Mouse (Mus musculus) layer of hippocampus, adult 18-20 months (tissue): ENCODE results near the gene Pde7b. TPM values are rescaled to one million over a fixed set of nuclear protein-coding genes. Genes with fewer than 3 reads are reported as not detected.

Experiments used
- DNase-seq, 2 experiments: peaks; one replicate each; pipeline ENCODE4 v3.0.0; 2022; ENCODE audit warnings: low spot score in 2 of 2
- long read RNA-seq: library from polyadenylated mRNA; stranded (forward); transcript quantifications from one replicate; pipeline ENCODE4 v2.0.0, GENCODE M21; 2021
- total RNA-seq, 2 experiments: library from RNA; stranded (reverse); gene quantifications; 2 replicates each; pipeline ENCODE4 v1.2.3; 2021

The Pde7b gene
- 10 to 100 TPM; 21.2 to 27.0 TPM for total RNA-seq
- long read RNA-seq, full-length matches to known transcripts: 1 of 2 reads
- long read RNA-seq, partial matches to known transcripts: 0 of 2 reads
- long read RNA-seq, other reads (novel, unspliced or antisense): 1 of 2 reads

- peak; percentile 70 to 82 for DNase-seq
Measured at GRCm38 (mm10) chr10:20724906-20725305, at the start of gene Pde7b. Gene Pde7b (minus strand): TSS chr10:20725078.

GRCm38 (mm10) chr10:20772056-20772455 is 47.2 kb upstream of the Pde7b start:
- no peak for DNase-seq

DNA sequence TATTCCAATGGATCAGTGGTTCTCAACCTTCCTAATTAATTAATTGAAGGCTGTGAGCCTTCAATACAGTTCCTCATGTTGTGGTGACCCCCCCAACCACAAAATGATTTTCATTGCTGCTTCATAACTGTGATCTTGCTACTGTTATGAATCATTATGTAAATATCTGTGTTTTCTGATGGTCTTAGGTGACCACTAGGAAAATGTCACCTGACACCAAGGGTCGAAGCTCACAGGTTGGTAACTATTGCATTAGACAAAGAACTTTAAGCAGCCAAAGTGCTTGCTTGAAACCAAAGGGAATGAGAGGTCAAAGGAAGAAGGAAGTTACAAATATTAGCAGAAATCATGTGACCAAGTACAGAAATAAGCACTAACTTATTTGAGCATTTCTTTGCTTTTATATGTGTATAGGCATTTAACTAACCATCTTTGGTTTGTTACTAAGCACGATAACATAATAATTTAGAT is 45.6 kb upstream of the Pde7b start:
- no peak for DNase-seq

DNA sequence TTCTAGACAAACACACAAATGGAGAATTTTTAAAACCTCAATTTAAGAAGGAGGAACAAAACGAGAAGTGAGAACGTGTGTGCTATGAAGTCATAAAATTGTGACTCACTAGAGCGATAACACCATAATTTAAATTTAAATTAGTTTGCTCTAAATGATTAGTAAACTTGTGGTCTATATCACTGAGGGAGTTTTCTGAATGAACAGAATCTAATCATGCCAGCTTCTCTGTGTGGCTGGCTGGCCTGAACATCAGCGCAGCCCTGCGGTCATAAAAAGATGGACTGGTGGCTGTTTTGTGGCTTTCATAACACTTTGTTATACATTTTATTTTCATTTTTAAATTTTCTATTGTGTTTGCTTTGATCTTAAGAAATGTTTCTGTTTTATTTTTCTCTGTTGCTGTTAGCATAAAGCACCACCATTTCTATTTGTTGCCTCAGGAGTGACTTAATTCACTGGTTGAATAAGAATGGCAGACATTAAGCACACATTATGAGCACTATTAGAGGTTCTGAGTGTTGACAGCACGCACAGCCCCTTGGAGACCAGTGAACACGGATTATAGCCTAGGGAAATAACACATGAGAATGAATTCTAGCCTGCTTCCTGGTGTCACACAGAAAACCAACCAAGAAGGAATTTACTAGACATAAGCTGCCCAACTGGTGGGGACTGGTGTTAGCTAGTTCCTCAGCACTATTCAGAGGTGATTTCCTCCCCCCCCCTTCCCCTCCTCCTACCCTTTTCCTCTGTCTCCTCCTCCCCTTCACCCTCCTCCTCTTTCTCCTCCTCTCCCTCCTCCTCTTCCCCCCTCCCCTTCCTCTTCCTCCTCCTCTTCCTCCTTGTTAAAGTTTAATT is 44.9 kb upstream of the Pde7b start:
- no peak for DNase-seq

DNA sequence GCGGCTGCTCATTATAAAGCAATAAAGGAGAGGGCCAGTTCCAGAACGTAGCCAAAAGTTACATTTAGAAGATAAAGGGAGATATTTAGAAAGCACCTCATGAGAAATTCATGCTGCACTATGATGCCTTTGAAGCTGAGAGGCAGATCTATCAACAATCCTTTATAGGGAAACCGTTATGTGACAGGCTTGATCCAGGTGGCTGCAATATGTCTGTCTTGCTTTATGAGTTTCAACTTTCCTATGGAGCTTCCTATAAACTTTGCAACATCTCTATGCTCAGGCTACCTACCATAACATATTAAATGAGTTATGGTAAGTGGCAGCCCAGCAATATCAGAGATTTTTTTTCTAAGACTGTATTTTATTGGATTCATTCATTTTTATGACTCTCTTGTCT is 39.5 kb upstream of the Pde7b start:
- DNase-seq: no peak

DNA sequence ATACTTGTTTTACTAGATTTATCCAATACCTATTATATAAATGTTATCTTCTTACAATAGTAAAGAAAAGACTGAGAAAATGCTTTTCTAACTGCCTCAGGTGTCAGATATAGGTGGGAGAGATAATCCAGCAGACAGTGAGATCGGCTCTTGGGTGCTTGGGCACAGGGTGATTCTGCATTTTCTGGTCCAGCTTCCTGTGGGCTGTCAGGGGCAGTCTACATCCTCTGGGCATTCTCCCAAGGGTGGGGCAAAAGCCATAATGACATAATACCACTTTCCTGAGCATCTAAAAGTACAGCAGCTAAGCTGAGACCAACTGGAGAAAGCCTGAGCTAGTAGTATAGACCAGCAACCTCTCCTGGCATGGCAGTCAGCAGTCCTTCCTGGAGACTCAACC is 34.1 kb upstream of the Pde7b start:
- no peak for DNase-seq

DNA sequence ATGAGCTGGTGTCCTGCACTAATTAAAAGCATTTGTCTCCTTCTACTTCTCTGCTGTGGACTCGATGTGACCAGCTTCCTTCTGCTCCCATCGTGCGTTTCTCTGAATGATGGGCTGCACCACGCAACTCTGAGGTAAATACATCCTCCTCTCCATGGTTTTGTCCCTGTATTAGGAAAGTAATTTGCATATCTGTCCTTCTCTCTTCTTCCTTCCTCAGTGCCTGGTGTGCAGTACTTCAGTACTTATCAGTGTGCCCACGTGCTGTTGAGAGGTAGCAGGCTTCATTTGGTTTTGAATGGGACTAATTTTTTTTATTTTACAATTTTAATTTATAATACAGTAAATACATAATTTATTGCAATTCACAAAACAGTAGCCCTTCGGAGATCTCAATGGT is 33.4 kb upstream of the Pde7b start:
- DNase-seq: no peak

DNA sequence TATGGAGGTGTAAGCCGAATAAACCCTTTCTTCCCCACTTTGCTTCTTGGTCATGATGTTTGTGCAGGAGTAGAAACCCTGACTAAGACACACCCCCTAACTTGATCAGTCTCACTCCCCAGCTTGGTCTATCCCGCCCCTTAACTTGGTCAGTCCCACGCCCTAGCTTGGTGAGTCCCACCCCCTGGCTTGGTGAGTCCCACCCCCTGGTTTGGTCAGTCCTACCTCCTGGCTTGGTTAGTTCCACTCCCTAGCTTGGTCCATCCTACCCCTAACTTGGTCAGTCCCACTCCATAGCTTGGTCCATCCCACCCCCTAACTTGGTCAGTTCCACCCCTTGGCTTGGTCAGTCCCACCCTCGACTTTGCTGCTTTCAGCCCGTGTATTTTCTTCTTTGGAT is 31.3 kb upstream of the Pde7b start:
- DNase-seq: no peak

- DNase-seq: no peak
Measured at GRCm38 (mm10) chr10:20752883-20753282, 28.0 kb upstream of the Pde7b start.

- no peak for DNase-seq
Measured at GRCm38 (mm10) chr10:20750642-20751251, 25.9 kb upstream of the Pde7b start.

GRCm38 (mm10) chr10:20748938-20749337 is 24.1 kb upstream of the Pde7b start:
- no peak for DNase-seq

DNA sequence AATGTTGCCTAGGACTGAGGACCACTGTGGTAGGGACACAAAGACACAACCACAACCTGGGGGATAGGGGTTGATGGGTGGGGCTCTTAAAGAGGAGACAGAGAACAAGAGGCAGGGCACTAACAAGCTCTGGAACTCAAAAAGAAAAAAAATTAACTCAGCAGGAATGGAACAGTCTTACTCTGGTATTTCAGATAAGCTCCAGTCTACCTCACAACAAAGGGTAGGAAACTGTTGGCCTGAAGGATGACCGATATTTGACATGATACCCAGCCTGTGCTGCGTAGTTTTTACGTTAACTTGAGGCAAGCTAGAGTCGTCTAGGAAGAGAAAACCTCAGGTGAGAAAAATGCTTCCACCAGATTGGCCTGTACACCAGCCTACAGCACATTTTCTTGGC is 22.4 kb upstream of the Pde7b start:
- DNase-seq: no peak

DNA sequence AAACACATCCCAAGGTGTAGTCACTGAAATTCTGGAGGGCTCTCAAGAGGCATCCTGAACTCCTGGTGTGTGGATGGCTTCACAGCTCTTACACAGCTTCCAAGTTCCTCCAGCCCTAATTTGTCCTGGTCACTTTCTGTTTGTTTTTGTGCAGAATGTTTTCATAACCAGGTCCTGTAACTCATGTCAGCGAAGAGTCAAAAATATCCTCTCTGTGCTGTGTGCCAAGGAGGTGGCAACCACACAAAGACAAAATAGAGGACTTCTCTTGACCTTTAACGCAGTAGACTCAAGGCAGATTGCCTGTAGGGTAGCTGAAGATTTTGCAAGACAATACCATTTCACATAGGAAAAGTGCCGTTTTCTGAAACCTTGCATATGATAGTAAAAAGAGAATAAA is 14.9 kb upstream of the Pde7b start:
- DNase-seq: no peak

- DNase-seq: no peak
Measured at GRCm38 (mm10) chr10:20737146-20737545, 12.3 kb upstream of the Pde7b start.

DNA sequence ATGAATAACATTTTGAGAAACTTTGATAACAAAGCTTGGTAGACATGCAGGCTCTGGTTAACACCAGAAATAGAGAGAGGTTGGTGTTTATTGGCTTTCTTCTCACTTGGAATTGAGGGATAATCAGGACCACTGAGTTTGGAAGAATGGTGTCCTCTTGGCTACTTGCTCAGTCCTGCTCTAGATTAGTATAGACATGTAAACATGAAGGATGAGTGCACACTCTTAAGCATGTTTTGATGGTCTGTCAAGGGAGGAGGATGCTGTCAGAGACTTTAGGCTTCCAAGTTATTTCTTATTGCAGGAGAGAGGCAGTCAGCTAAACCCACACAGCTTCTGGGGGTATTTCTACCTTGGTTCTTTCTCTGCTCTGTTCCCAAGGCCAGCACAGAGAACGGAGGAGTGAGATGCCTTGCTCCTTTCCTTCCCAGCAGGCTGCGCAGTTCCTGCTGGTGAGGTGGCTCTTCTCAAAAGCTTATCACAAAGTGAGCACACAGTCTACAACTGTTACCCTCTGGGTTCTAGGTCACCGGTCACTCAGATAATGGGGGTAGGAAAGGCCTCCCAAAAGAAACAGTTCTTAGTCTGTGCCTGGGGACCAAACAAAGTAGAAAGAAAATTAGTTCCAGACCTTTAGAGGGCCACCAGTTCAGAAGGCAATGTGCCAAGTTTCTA is 11.0 kb upstream of the Pde7b start:
- DNase-seq: no peak

DNA sequence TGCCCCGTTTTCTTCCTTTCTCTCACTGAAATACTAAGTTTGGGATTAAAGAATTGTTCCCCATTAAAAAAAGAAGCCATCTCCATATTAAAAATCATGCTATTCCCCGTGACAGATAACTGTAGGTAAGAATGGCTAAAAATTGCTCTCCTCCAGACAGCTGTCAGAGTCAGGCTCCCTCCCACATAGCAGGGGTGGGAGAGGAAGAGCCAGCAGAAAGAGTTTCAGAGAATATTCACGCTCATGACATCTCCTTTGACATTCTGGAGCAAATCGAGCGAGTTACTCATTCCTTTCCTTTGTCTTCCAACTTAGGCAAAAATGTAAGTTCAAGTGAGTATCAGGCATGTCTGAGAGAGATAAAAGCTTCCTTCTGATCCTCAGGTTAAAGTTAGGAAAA is 8.7 kb upstream of the Pde7b start:
- no peak for DNase-seq

- no peak for DNase-seq
Measured at GRCm38 (mm10) chr10:20732180-20732579, 7.3 kb upstream of the Pde7b start.

GRCm38 (mm10) chr10:20730034-20730433 is 5.2 kb upstream of the Pde7b start:
- no peak for DNase-seq

DNA sequence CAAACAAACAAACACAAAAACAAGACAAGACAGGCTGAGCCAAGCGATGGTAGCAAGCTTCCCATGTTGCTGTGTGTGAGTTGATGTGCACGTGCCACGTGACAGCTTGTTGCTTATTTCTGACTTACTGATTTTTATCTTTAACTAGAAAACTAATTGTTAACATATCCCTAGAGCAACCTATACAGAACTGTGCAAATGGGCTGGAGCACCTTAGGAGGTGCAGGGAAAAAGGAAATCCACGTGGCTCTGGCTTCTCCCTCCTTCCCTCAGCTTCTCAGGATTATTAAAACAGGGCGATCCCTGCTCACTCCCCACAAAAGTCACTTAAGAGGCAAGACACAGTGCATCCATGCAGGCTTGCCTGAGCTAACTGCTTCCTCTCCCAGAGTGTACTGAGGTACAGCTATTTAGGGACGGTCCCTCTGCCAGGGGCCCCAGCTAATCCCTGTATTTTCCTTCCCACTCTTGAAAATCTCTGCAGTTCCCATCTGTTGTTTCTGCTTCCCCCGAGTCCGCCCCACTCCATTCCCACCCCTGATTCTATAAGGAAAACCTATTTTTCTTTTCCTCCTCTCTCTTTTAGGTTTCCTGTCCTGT is 606 bp upstream of the Pde7b start:
- DNase-seq: no peak

DNA sequence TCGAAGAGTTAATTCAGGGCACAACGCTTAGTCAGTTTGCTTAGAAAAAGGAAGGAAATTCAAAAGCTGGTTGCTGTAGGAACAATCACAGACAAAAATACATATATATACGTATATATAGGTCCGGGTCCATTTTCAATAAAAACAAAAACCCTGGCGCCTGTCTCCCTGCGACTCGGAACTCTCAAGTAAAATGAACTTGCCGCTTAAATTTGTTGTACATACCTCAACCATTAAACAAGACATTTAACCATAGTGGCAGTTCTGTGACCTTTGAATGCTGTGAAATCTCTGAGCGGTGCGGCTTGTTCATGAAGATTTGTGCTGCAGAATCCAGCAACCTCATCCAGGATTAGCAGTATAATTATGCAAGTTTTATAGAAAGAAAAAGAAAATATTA is 427 bp downstream of the Pde7b start:
- no peak for DNase-seq

DNA sequence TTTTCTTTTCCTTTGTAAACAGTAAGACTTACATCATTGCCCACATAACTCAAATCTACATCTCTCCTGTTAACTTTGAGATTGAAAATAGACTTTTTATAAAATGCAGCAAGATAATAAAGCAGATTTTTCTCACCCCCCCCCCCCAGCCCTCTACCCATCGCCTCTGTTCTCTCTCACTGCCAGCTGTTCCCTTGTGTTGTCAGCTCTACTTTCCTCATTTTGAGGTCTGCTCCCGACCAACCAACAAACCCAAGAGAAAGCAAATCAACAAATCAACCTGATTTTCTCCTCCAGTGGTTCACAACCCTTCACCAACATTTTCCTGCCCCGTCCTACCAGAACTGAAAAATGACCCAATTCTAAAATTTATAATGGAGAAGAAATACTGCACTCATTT is 916 bp downstream of the Pde7b start:
- DNase-seq: no peak

DNA sequence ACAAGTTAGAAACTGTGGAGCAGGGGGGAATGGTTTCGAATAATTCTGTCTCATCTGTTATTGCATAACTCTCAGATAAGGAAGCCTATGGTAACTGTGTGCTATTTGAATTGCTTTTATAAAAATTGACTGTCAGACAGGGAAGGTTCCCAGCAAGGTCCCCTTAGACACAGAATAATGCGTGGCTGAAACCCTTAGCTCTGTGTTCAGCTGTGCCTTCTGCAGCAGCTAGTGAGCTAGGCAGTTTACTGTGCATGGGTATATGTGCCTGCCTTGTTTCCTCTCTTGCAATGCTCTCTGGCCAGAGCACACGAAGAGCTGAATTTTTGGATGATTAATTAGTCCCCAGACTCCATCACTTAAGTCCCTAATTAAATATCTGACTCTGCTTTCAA is 1.4 kb downstream of the Pde7b start:
- no peak for DNase-seq
